Mouse (Mus musculus) kidney, embryonic 15.5 days (tissue): ENCODE results near the gene Ogt. TPM values are rescaled to one million over a fixed set of nuclear protein-coding genes. Genes with fewer than 3 reads are reported as not detected.

Experiments used
- polyA plus RNA-seq: library from polyadenylated mRNA; unstranded; fragments of >200 nt; fragmentation: Nextera tagmentation; extraction: Ambion mirVana; gene quantifications from 2 replicates; pipeline ENCODE4 v1.2.1, GENCODE M21; 2015

Gene Ogt
- polyA plus RNA-seq, 1 experiment from 2014 or later, result 157 TPM

Other genes starting within 250 kb of the Ogt start
- 26.8 and 27.7 TPM in 2 replicates for gene Zmym3, start 219.2 kb upstream of the Ogt start, polyA plus RNA-seq
- 464 and 466 TPM in 2 replicates for gene Nono, start 210.7 kb upstream of the Ogt start, polyA plus RNA-seq
- gene Itgb1bp2, start 191.0 kb upstream of the Ogt start, polyA plus RNA-seq, result 7.6 and 11.9 TPM in 2 replicates
- 13.9 and 14.9 TPM in 2 replicates for gene Taf1, start 107.3 kb upstream of the Ogt start, polyA plus RNA-seq
- gene Cxcr3, start 94.2 kb downstream of the Ogt start, polyA plus RNA-seq, result 0.14 and 0.24 TPM in 2 replicates
- gene Gm4779, start 154.4 kb downstream of the Ogt start, polyA plus RNA-seq, result 0.18 and 0.26 TPM in 2 replicates
- gene 8030474K03Rik, start 154.6 kb downstream of the Ogt start, polyA plus RNA-seq, result 0.36 TPM in 2 replicates
- gene Nhsl2, start 209.3 kb downstream of the Ogt start, polyA plus RNA-seq, result 12.2 and 12.9 TPM in 2 replicates